Mouse (Mus musculus): ENCODE data around the gene Plekhh2. TPM values are rescaled to one million over a fixed set of nuclear protein-coding genes. Genes with fewer than 3 reads are reported as not detected.

Plekhh2 gene
- total and polyA plus RNA-seq, 2 experiments: 0.46 to 0.65 TPM

DNA sequence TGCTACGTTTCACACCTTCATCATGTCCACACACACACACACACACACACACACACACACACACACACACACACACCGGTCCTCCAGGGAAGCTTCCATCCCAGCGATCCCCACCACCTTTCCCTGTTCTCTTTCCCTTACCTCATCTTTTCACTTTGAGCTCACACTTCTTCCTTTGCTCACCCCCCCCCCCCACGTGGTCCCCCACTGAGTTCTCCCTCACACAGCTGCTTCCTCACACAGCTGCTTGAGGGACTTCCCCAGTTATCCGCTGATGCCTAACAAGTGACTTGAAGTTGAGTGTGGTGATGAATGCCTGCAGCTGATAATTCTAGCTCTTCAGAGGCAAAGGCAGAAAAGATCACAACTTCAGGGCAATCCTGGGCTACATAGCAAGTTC lies 95.9 kb downstream of the Plekhh2 start:
- H3K4me1 ChIP-seq (ENCODE audit: control insufficient read depth, insufficient read depth, low read length): no peaks in the 10 kb centered on the region
- DNase-seq (ENCODE audit: extremely low read depth, low read depth, low spot score): no peak
- no peaks in the 10 kb centered on the region for H3K27me3 ChIP-seq (ENCODE audit: control insufficient read depth, insufficient read depth, low read length)
- H3K4me3 ChIP-seq (ENCODE audit: insufficient read depth, low read depth, low read length): no peak overlapping the region
- TF ChIP-seq POLR2A (IDR thresholded peaks at IDR 0.05; ENCODE audit: extremely low read depth, insufficient read depth, low read length) (no peak), CTCF (IDR thresholded peaks at IDR 0.05; ENCODE audit: low read depth, low read length) (no peak)
- H3K9ac ChIP-seq (ENCODE audit: low read depth, low read length): no peak overlapping the region
- no peak overlapping the region for H3K27ac ChIP-seq (replicated peaks; ENCODE audit: insufficient read depth, low read depth, low read length)
- H3K79me2 ChIP-seq (ENCODE audit: control insufficient read depth, insufficient read depth, low read length): no peaks in the 10 kb centered on the region
- WGBS: 66% methylated on average over 5 of the region's 5 CpGs
- H3K36me3 ChIP-seq (ENCODE audit: control insufficient read depth, insufficient read depth, low read length): no peaks in the 10 kb centered on the region

- H3K27ac ChIP-seq (replicated peaks; ENCODE audit: insufficient read depth, low read depth, low read length): no peak overlapping the region
- H3K27me3 ChIP-seq (ENCODE audit: control insufficient read depth, insufficient read depth, low read length): no peaks in the 10 kb centered on the region
- no peak for DNase-seq (ENCODE audit: extremely low read depth, low read depth, low spot score)
- H3K4me1 ChIP-seq (ENCODE audit: control insufficient read depth, insufficient read depth, low read length): no peaks in the 10 kb centered on the region
- no peaks in the 10 kb centered on the region for H3K36me3 ChIP-seq (ENCODE audit: control insufficient read depth, insufficient read depth, low read length)
- 86% methylated on average over 4 of the region's 4 CpGs for WGBS
- H3K4me3 ChIP-seq (ENCODE audit: insufficient read depth, low read depth, low read length): no peak overlapping the region
- H3K79me2 ChIP-seq (ENCODE audit: control insufficient read depth, insufficient read depth, low read length): no peaks in the 10 kb centered on the region
- TF ChIP-seq CTCF (IDR thresholded peaks at IDR 0.05; ENCODE audit: low read depth, low read length) (no peak), POLR2A (IDR thresholded peaks at IDR 0.05; ENCODE audit: extremely low read depth, insufficient read depth, low read length) (no peak)
- no peak overlapping the region for H3K9ac ChIP-seq (ENCODE audit: low read depth, low read length)
Observed at GRCm38 (mm10) chr17:84608606-84609005, 96.9 kb downstream of the Plekhh2 start.

DNA sequence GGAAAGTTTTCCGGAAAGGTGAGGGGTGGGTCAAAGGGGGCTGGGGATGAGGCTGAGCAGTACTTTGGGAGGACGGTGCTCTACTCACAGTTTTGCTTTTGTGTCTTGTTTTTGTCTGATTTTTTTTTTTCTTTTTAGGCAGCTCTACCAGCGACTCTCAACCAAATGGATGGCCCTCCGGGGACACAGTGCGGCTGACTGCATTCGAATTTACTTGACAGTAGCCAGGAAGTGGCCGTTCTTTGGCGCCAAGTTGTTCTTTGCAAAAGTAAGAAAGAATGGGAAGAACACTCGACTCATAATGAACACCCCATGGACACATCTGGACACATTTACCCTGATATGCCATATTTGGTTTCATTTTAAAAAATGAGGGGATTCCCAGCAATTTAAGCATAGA lies 99.8 kb downstream of the Plekhh2 start:
- TF ChIP-seq POLR2A (IDR thresholded peaks at IDR 0.05; ENCODE audit: extremely low read depth, insufficient read depth, low read length) (no peak), CTCF (IDR thresholded peaks at IDR 0.05; ENCODE audit: low read depth, low read length) (no peak)
- WGBS: 92% methylated on average over 9 of the region's 9 CpGs
- H3K9ac ChIP-seq (ENCODE audit: low read depth, low read length): no peak overlapping the region
- no peak for DNase-seq (ENCODE audit: extremely low read depth, low read depth, low spot score)
- no peak overlapping the region for H3K4me3 ChIP-seq (ENCODE audit: insufficient read depth, low read depth, low read length)
- H3K4me1 ChIP-seq (ENCODE audit: control insufficient read depth, insufficient read depth, low read length): no peaks in the 10 kb centered on the region
- no peaks in the 10 kb centered on the region for H3K27me3 ChIP-seq (ENCODE audit: control insufficient read depth, insufficient read depth, low read length)
- H3K36me3 ChIP-seq (ENCODE audit: control insufficient read depth, insufficient read depth, low read length): no peaks in the 10 kb centered on the region
- no peaks in the 10 kb centered on the region for H3K79me2 ChIP-seq (ENCODE audit: control insufficient read depth, insufficient read depth, low read length)
- H3K27ac ChIP-seq (replicated peaks; ENCODE audit: insufficient read depth, low read depth, low read length): no peak overlapping the region

DNA sequence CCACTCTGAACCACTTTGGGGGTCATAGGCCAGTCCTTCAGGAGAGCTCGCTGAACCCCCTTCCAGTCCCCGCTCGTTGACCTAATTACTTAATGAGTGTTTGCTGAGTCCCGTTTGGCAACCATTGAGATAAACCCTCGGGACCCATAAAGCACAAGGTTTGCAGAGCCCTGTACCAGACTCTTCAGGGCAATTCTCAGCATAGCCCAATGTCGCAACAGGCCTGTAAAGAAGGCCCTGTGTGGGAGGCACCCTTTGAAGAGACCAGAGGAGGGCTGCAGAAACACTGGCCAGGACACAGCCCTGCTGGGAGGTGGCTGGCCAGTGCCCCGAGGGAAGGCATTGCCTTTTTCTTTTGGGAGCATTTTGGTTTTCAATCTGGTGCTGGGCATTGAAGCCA lies 100.3 kb downstream of the Plekhh2 start:
- no peak overlapping the region for H3K4me3 ChIP-seq (ENCODE audit: insufficient read depth, low read depth, low read length)
- H3K79me2 ChIP-seq (ENCODE audit: control insufficient read depth, insufficient read depth, low read length): no peaks in the 10 kb centered on the region
- H3K9ac ChIP-seq (ENCODE audit: low read depth, low read length): no peak overlapping the region
- no peaks in the 10 kb centered on the region for H3K36me3 ChIP-seq (ENCODE audit: control insufficient read depth, insufficient read depth, low read length)
- H3K27ac ChIP-seq (replicated peaks; ENCODE audit: insufficient read depth, low read depth, low read length): no peak overlapping the region
- DNase-seq (ENCODE audit: extremely low read depth, low read depth, low spot score): no peak
- no peaks in the 10 kb centered on the region for H3K27me3 ChIP-seq (ENCODE audit: control insufficient read depth, insufficient read depth, low read length)
- TF ChIP-seq POLR2A (IDR thresholded peaks at IDR 0.05; ENCODE audit: extremely low read depth, insufficient read depth, low read length) (no peak), CTCF (IDR thresholded peaks at IDR 0.05; ENCODE audit: low read depth, low read length) (no peak)
- no peaks in the 10 kb centered on the region for H3K4me1 ChIP-seq (ENCODE audit: control insufficient read depth, insufficient read depth, low read length)
- WGBS: 36% methylated on average over 7 of the region's 7 CpGs

DNA sequence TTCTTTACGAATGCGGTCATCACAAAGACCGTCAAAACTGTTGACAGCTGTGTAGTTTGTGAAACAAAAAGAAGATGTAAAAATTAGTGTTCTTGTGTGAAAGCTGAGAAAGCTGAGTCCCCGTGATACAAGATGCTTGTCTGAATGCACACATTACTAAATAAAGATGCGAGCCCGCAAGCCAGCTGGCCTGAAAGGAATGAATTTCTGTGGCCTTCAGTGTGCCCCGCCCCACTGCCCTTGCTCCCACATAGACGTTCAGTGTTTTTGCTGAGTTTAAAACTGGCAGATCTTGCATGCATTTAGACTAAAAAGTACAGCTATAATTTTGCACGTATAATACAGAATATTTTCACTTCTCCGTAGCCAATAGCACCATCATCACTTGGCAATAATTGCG lies 104.1 kb downstream of the Plekhh2 start:
- H3K36me3 ChIP-seq (ENCODE audit: control insufficient read depth, insufficient read depth, low read length): no peaks in the 10 kb centered on the region
- TF ChIP-seq CTCF (IDR thresholded peaks at IDR 0.05; ENCODE audit: low read depth, low read length): no peak
- no peak for TF ChIP-seq POLR2A (IDR thresholded peaks at IDR 0.05; ENCODE audit: extremely low read depth, insufficient read depth, low read length)
- no peak overlapping the region for H3K4me3 ChIP-seq (ENCODE audit: insufficient read depth, low read depth, low read length)
- H3K79me2 ChIP-seq (ENCODE audit: control insufficient read depth, insufficient read depth, low read length): no peaks in the 10 kb centered on the region
- H3K9ac ChIP-seq (ENCODE audit: low read depth, low read length): no peak overlapping the region
- 92% methylated on average over 11 of the region's 11 CpGs for WGBS
- no peak overlapping the region for H3K27ac ChIP-seq (replicated peaks; ENCODE audit: insufficient read depth, low read depth, low read length)
- no peak for DNase-seq (ENCODE audit: extremely low read depth, low read depth, low spot score)
- H3K27me3 ChIP-seq (ENCODE audit: control insufficient read depth, insufficient read depth, low read length): no peaks in the 10 kb centered on the region
- no peaks in the 10 kb centered on the region for H3K4me1 ChIP-seq (ENCODE audit: control insufficient read depth, insufficient read depth, low read length)

DNA sequence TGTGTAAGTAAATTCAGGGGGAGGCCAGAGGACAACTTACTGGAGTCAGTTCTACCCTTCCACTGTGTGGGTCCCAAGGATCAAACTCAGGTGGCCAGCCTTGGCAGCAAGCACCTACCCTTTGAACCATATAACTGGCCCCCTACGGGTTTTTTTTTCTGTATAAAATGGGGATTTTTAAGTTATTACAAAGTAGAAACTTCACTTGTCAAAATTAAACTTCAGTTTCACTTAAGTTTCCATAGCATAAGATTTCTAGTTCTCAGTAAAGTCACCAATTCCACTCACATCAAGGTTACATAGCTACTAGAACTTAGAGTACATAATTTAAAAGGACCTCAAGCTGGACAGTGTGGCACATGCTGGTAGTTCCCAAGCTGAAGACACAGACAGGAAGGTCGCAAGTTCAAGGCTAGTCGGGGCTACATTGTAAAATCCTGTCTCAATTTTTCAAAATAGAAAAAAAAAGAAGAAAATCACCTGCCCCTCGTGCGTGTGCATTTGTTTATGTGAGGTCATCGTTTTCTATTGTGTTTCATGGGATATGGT lies 104.9 kb downstream of the Plekhh2 start:
- 77% methylated on average over 6 of the region's 6 CpGs for WGBS

More for the DNA sequence above, 104.9 kb downstream of the Plekhh2 start:
- DNase-seq (ENCODE audit: extremely low read depth, low read depth, low spot score): no peak
- no peaks in the 10 kb centered on the region for H3K4me1 ChIP-seq (ENCODE audit: control insufficient read depth, insufficient read depth, low read length)
- TF ChIP-seq POLR2A (IDR thresholded peaks at IDR 0.05; ENCODE audit: extremely low read depth, insufficient read depth, low read length): no peak
- no peaks in the 10 kb centered on the region for H3K79me2 ChIP-seq (ENCODE audit: control insufficient read depth, insufficient read depth, low read length)
- H3K4me3 ChIP-seq (ENCODE audit: insufficient read depth, low read depth, low read length): no peak overlapping the region
- H3K27me3 ChIP-seq (ENCODE audit: control insufficient read depth, insufficient read depth, low read length): no peaks in the 10 kb centered on the region
- no peak overlapping the region for H3K9ac ChIP-seq (ENCODE audit: low read depth, low read length)
- H3K36me3 ChIP-seq (ENCODE audit: control insufficient read depth, insufficient read depth, low read length): no peaks in the 10 kb centered on the region
- no peak overlapping the region for H3K27ac ChIP-seq (replicated peaks; ENCODE audit: insufficient read depth, low read depth, low read length)

Data from liver, adult 2 months (tissue).